Mouse (Mus musculus): ENCODE results near the gene Olfr718-ps1. TPM values are rescaled to one million over a fixed set of nuclear protein-coding genes. Genes with fewer than 3 reads are reported as not detected.

Olfr718-ps1 gene
- not detected in 2 replicates for polyA plus RNA-seq (2012)

- no peak for TF ChIP-seq GATA1 (IDR thresholded peaks at IDR 0.05; ENCODE audit: low read length)
These were observed at the start of gene Olfr718-ps1 for GRCm38 (mm10) chr5:143147481-143147880. Olfr718-ps1 (minus strand) TSS chr5:143147581.

DNA sequence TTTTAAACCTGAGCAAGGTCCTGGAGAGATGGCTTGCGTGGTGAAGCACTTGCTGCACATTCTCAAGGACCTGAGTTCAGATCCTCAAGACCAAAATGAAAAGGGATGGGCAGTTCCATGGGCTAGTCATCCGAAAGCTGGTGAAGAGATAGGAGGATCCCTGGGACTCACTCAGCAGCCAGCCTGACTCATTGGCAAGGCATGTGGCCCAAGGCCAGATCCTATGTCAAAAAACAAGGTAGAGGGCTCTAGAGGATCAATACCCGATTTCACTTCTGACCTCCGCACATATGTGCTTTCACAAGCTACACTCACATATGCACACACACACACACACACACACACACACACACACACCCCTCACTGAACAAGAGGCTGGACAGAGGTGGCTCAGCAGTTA is 49.1 kb upstream of the Olfr718-ps1 start:
- no peak for TF ChIP-seq GATA1 (IDR thresholded peaks at IDR 0.05; ENCODE audit: low read length)

DNA sequence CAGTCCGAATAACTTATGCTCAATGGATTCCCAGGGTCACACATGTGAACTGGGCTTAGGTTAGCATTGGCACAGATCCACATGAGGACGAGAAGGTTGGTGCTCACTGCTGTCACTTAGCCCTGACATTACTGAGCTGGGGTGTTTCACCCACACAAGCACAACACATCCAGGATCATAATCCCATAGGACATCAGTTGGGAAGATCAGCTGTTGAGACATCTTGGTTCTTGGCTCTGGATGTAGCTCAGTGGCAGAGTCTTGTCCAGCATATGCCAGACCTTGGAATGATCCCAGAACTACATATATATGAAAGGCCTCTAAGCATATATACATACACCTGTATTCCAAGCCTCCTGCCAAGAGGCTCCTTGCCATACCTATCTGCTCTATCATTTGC is 47.8 kb upstream of the Olfr718-ps1 start:
- no peak for TF ChIP-seq GATA1 (IDR thresholded peaks at IDR 0.05; ENCODE audit: low read length)

- TF ChIP-seq GATA1 (IDR thresholded peaks at IDR 0.05; ENCODE audit: low read length): no peak
These were observed 45.4 kb upstream of the Olfr718-ps1 start for GRCm38 (mm10) chr5:143192806-143193205.

DNA sequence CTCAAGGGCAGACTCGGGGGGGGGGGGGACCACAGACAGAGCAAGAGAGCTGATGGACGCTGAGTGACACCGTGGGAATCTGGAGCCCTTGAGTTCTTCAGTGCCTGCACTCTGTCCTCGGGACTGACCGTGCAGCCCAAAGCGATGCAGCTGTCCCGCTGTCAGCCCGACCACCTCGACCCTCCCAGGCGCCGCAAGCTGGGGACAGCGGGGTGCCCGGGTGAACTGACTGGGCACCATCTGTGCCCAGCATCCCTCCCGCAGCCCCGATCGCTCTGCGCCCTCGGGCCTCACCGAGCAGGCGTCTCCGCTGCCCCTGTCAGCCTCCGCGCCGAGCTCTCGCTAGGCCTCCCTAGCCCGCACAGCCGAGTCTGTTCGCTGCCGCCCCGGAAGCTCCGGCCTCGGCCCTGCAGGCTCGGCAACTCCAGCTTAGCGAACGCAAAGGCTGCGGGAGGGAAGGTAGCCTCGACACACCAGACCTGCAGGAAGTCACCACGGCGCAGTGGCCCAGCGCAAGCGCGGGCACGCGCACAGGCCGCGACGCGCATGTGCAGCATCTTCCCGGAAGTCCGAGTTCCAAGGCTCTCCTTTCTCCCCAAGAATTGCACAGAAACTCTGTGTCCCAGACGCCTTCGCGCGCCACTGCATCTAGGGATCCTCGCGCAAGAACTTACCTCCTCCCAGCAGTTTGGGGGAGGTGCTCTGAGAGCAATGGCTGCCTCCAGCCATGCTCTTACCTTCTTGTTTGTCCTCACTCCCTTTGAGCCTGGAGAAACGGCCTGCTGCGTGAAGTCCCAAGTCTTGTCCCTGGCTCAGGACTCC is 33.1 kb upstream of the Olfr718-ps1 start, which contains the start of the genes Rbak and Spdye4b:
Gene Rbak, minus strand, starts transcription at position 521 of the 822 bp plus-strand sequence.
Gene Spdye4b, plus strand, starts transcription at position 763 of the 822 bp plus-strand sequence.
- TF ChIP-seq GATA1 (IDR thresholded peaks at IDR 0.05; ENCODE audit: low read length): no peak

DNA sequence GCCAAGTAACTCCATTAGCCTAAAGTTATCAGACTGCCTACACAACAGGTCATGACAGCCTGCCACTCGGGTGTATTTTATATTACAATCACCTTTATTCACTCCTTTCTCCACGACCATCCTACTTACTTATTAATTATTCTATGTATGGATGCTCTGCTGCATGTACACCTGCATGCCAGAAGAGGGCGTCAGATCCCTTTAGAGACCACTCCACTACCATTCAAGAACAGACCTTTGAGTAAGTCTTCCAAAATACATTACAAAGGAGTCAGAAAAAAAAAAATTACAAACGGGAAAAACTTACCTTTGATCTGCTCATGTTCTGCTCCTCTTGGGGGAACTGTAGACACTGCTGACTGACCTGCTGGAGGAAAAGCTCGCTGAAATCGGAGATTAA is 31.8 kb upstream of the Olfr718-ps1 start:
- no peak for TF ChIP-seq GATA1 (IDR thresholded peaks at IDR 0.05; ENCODE audit: low read length)

- no peak for TF ChIP-seq GATA1 (IDR thresholded peaks at IDR 0.05; ENCODE audit: low read length)
These were observed 30.3 kb upstream of the Olfr718-ps1 start for GRCm38 (mm10) chr5:143177541-143178200.

DNA sequence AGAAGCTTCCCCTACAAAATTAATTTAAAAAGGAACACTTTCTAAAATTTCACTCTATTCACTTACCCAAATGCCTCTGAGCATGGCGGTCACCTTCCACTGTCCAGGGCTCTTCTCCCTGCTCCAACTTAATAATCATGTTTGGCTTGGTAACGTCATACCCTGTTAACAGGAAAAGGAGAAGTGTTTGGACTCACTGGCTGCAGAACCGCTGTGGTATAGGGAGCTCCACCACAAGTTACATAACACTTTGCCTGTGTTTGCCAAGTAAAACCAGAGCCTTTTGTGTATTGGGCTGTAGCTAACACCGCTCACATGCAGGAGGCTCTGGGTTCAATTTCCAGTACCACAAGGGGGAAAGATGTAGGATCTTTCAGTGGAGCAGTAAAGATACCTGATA is 28.6 kb upstream of the Olfr718-ps1 start:
- TF ChIP-seq GATA1 (IDR thresholded peaks at IDR 0.05; ENCODE audit: low read length): no peak

DNA sequence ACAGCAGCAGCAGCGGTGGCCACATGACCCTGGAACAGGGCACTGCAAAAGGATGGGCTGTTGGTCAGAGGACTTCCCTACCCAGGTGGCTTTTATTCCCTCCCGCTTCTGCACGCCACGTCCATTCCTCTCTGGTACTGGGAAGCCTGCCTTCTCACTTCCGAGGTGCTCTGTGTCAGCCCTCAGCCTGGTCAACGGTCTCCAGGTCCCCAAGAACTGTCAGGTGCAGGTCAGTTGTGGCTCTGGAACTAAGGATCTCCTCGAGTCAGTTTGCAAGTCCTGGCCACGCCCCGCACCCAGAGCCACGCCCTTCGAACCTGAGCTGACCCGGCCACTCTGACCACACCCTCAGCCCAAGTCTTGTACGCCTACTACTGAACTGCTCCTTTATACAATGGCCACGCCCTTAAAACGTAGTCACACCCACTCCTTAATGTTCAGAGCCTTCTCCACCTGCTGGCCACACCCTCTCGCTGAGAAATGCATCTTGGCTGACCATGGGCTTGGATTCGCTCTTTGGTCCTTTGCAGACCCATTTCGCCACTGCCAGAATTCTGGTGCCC is 18.2 kb upstream of the Olfr718-ps1 start:
- TF ChIP-seq GATA1 (IDR thresholded peaks at IDR 0.05; ENCODE audit: low read length): no peak

- no peak for TF ChIP-seq GATA1 (IDR thresholded peaks at IDR 0.05; ENCODE audit: low read length)
These were observed 8.2 kb upstream of the Olfr718-ps1 start for GRCm38 (mm10) chr5:143155534-143155933.

DNA sequence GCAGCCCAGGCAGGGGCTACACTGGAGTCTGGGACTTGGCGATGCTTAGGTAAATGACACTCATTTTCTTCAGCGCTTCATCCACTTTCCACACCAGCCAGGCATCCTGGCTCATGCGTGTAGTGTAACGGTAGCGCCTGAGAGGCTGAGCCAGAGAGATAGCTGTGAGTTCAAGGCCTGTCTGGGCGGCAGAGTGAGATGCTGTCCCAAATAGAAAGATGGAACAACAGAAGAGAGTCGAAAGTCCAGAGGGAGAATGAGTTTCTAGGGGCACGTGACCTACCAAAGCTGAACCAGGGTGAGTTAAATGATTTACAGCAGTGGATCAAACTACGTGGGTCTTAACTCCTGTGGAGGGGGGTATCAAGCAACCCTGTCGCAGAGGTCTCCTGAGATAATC is 6.4 kb upstream of the Olfr718-ps1 start:
- TF ChIP-seq GATA1 (IDR thresholded peaks at IDR 0.05; ENCODE audit: low read length): no peak

DNA sequence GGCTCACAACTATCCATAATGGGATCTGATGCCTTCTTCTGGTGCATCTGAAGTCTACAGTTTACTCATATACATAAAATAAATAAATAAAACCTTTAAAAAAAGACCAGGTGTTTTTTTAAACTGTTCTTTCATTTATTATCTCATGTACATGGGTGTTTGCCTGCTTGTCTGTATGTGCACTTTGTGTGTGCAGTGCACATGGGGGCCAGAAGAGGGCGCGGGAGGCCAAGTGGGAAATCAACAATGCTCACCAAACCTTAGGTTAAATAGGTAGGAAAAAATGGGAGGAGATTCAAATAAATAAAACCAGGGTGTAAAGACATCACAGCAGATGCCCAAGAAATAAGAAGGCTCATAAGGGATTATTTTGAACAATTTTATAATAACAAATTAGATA is 2.7 kb upstream of the Olfr718-ps1 start:
- no peak for TF ChIP-seq GATA1 (IDR thresholded peaks at IDR 0.05; ENCODE audit: low read length)

GRCm38 (mm10) chr5:143149536-143149935 is 2.2 kb upstream of the Olfr718-ps1 start:
- no peak for TF ChIP-seq GATA1 (IDR thresholded peaks at IDR 0.05; ENCODE audit: low read length)

- TF ChIP-seq GATA1 (IDR thresholded peaks at IDR 0.05; ENCODE audit: low read length): no peak
These were observed 1.3 kb upstream of the Olfr718-ps1 start for GRCm38 (mm10) chr5:143148661-143149060.

DNA sequence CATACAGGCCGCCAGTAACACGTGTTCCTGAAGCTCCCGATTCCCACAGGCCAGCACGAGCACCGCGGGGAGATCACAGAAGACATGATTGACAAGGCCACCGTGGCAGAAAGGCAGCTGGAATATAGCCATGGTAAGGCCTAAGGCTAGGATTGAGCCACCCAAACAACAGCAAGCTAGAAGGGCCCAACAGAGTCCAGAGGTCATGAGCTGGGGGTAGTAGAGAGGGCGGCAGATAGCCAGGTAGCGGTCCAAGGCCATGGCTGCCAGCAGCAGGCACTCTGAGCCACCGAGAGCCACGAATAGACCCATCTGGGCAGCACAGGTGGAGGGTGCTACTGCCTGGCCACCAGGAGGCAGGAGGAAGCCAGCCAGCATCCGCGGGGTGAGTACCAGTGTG is 9.8 kb downstream of the Olfr718-ps1 start:
- TF ChIP-seq GATA1 (IDR thresholded peaks at IDR 0.05; ENCODE audit: low read length): no peak

DNA sequence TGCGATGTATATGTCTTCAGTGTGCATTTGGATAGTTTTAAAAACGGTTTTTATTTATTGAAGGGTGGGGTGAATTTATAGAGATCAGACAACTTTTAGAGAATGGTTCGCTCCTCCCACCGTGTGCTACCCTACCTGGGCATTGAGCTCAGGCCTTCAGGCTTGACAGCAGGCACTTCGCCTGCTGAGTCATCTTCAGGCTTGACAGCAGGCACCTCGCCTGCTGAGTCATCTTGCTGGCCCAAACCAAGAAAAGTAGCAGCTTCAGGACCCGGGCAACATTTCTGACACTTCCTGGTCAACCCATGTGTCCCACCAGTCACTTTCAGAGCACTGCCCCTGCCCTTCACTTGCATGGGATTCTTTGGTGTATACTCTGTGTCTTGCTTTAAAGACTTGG is 12.3 kb downstream of the Olfr718-ps1 start:
- no peak for TF ChIP-seq GATA1 (IDR thresholded peaks at IDR 0.05; ENCODE audit: low read length)

Measured in G1E-ER4 (cell line).